Mouse (Mus musculus): ENCODE measurements around the gene 4931422A03Rik.

GRCm38 (mm10) chr2:104035595-104035994, 7.4 kb upstream of the 4931422A03Rik start:
- TF ChIP-seq CTCF (IDR thresholded peaks at IDR 0.05; ENCODE audit: extremely low read depth, insufficient read length, insufficient replicate concordance, low read depth, low read length) (no peak), POLR2A (IDR thresholded peaks at IDR 0.05; ENCODE audit: low read depth, low read length) (no peak)
